Mouse (Mus musculus): ENCODE data around the gene Tmem218.

DNA sequence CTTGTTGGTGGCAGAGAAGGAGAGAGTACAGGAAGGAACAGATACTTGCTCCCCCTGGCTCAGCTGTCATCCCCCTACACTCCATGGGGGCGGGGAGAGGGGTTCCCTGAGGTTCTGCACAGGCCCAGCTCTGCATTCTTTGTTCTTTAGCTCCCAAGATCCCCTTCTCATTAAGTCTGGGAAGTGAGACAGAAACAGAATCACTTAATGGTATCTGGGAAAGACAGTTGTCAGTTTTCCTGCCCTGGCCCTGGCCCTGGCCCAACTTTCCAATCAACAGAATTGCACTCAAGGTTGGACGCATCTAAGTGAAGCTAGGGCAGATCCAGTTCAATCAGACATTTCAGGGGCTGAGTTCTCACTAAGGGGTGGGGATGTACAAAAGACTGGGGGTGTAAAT lies 24.8 kb upstream of the Tmem218 start:
- TF ChIP-seq POLR2A (IDR thresholded peaks at IDR 0.05; ENCODE audit: borderline replicate concordance, control insufficient read depth, low read depth, low read length) (no peak), CTCF (IDR thresholded peaks at IDR 0.05; ENCODE audit: control insufficient read depth, insufficient read depth, low read length) (no peak)

Data from bone marrow, adult 2 months (tissue).